Mouse (Mus musculus): ENCODE data around the gene Unc13c.

The Unc13c gene

DNA sequence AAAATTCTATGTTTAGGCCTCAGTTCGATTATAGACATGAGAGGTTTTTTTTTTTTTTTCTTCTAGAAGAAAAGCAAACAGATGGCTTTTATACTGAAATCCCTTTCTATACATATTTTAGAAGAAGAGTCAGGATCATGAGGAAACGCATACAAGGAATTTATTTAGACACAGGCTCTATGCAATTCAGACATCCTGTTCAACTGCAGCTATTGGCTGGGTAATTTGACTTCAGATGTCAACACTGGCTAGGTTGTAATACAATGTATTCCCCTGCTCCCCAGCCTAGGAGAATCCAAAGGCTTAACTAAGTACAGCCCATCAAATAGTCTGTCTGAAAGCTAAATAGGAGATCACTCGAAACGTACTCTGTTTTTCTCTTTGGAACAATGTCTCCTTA is 355.9 kb downstream of the Unc13c start:
- DNase-seq = no peak

DNA sequence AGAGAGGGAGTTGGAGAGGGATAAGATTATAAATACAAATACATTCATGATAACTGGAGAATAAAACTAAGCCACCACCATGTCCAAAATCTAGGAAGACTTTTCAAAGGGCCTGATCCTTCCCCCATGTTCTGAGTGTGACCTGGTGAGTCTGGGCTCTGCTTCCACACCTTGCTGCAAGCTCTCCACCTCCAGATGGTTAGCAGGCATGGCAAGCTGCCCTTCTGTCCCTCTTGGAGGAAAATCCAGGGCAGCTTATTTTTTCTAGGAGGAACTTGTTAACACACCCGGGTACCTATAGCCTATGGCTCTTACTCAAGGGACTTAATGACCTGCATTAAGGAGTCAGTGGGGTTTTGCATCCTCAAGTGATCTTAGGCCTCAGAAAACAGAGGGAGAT is 364.8 kb downstream of the Unc13c start:
- DNase-seq = peak; percentile 66 to 82

DNA sequence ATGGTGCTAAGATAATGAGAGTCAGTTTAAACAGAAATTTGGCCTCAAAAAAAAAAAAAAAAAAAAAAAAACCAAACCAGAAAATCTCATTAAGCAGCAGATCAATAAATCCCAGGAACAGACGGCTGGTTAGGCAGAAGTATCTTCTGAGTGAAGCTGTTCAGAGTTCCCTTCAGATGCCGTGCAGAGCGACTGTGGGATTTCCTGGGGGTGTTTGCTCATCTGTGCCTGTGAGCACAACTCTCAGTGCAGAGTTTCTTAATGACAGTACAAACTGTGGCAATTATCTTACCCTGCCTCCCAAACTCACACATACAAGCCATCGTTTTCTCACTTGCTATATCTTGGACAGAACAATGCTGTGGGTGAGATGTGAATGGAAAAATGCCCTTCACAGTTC is 403.2 kb downstream of the Unc13c start:
- no peak for DNase-seq

DNA sequence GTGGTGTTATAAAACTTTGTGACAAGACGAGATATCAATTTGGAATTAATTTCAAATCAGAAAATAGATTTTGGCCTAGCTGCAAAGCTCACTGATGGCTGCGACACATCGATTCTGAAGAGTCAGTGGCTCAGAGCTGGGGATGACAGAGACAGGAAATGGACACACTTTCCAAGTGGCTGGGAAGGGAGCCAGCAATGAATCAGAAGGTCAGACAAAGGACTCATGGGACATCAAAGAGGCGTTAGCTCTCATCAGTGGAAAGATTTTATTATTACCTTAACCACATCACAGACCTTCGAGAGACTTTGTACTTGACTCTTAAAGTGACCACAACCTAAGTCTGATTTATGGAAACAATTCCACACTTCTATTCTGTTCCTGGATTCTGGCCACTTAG is 408.7 kb downstream of the Unc13c start:
- DNase-seq = peak; percentile 45 to 68

DNA sequence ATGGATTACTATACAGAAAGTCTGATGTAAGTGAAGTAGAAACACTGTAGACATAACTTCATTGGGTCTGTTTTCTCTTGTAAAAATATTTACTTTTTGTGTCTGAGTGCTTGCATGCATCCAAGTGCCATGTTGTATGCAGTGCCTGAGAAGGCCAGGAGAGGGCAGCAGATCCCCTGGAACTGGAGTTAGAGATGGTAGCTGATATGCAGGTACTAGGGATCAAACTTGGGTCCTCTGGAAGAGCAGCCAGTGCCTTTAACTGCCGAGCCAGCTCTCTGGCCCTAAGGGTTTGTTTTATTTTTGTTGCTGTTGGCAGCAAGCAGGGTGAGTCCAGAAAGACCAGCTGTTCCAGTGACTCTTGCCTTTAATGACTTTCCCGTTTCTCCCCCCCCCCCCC is 411.0 kb downstream of the Unc13c start:
- peak; percentile 74 to 82 for DNase-seq

DNA sequence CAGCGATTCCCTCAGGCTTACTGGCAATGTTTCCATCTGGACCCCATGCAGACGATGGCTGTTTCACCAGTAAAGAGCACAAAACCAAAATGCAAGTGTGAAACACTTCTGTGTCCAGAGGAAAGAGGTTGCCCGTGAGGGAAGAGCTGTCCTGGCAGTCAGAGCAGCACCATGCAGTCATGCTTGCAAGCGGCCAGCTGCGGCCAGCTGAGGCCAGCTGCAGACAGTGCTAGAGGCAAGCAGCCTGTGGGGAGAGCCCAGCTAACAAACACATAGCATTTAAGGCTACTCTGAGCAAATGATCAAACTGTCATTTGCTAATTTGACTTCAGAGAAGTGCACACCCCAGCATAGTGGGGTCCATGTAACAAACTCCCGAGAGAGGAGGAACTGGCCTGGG is 413.4 kb downstream of the Unc13c start:
- DNase-seq = no peak

DNA sequence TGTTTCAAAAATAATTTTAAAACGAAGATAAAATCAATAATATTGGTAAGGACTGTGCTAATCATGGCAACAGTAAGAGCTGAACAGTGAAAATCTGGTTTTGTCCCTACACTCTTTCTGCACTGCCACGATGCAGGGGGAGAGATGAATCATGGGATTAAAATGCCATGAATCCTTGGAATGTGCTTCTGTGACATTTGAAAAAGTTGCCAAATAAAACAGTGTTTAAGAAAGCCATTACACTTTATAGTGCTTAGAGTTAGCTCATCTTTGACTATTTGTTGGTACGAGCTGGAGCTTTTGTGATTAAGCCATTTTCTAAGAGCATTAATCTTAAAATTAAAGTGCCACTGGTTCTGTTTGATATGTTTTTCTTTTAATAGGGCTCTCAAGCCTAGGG is 496.2 kb downstream of the Unc13c start:
- no peak for DNase-seq

DNA sequence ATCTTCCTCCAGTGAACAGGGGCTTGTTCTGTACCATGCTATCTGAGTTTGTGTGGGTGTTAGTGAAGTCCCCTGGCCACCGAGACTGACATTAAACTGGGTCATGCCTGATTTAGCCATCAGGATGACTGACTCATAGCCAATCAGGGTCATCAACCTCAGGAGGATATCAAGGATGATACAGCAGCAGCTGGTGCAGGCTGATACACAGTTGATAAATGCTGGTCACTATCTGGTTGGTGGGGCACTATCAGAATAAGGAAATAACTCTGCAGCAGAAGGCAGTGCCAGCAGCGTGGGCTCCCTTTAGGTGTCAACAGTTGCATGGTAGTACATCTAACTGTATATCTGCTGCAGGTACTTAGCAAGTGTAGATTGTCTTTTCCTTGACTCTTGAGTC is 506.7 kb downstream of the Unc13c start:
- no peak for DNase-seq

DNA sequence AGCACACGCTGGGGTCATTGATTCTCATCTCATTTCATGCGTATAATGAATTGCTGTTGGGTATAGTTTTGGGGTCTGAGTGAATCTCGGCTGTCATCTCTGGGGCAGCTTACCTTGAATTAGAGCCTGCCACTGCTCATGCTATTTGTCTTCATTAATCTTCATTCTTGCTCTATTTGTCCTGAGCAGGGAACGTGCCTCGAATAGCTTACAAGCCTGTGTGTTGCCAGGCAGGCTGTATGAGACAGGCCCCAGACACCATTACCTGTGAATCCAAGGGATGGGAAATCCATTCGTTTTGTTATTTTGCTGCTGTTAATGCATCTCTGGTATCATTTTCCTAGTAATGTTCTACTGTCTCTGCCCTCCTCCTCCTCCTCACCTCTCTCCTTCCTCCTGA is 518.8 kb downstream of the Unc13c start:
- no peak for DNase-seq

DNA sequence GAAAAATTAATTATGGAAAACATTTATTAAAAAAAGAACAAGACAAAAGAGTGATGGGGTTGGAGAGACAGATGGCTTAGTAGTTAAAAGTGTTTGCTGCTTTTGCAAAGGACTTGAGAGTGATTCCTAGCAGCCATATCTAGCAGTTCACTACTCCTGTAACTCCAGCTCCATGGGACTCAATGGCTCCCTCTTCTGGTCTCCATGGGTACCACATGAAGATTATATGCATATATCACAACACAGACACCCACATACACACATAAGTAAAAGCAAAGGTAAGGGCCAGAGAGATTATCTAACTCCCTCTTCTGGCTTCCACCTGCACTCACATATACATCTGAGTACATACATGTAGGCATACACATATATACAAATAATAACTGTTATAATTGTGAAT is 519.5 kb downstream of the Unc13c start:
- no peak for DNase-seq

DNA sequence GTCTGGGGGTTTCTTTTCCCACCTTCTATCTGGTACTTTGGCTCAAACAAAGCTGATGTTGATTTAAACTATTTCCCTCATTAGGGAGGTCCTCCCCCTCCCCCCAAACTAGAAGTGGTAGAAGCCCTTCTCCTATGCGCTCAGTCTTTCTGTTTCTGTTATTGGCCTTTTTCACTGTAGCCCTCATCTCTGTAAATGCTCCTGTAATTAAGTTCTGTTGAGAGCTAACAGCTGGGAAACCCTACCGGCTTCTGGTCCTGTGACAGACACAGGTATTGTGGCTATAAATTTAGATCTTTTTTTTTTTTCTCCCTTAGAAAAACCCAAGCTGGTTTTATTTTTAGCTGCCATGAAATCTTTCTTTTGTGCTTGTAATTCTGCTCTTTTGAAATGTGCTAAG is 536.8 kb downstream of the Unc13c start:
- no peak for DNase-seq
